Mouse (Mus musculus) retina, embryonic 14.5 days (tissue): ENCODE results near the gene Olfr1353.
"Not testable (repeated sequence)": the region's sequence is repeated elsewhere in the genome, so short reads cannot be mapped to it uniquely, and the experiment has no call there.

Source experiments
- DNase-seq: peaks from one replicate; pipeline ENCODE4 v3.0.0-alpha.2; 2015; ENCODE audit warnings: low spot score

The Olfr1353 gene

DNA sequence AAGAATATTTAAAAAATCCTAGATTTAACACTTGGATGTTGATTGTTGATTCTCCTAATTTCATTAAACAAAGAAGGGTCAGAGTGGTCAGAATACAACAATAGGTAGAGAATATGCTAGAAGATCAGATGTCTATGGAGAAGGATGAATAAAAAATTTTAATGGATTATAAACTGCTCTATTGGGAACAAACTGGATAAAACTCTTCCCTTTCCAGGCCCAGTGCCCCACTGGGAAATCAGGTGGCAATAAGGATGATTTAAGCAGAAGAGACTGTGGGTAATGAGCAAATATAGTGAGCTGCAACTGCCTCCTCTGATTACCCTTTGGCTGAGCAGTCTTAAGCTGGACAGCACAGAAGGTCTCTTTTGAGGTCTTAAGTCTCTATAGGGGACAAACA lies at the start of gene Olfr1353:
Gene Olfr1353 (plus strand): TSS at position 301 of the 400 bp plus-strand sequence.
- DNase-seq = not testable (repeated sequence)

DNA sequence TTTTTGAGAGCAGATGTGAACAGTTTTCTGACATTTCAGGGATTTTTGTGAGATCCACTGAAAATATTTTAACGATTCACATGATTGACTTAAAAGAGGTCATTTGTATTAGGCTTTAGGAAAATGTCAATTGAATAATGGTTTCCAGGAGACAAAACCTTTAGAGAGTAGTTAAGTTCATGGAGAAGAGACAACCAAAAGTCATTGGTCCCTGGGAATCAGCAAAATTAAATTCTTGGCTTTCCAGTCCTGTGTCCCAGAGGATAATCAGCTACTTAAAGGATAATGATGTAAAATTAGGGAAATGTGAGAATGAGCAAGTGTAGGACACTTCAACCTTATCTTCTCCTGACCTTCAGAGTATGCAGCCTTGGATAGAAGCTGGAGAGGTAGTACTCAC lies 12.8 kb upstream of the Olfr1353 start, which contains the start of gene Olfr8:
Gene Olfr8 (plus strand): TSS at position 301 of the 400 bp plus-strand sequence.
- DNase-seq = not testable (repeated sequence)

DNA sequence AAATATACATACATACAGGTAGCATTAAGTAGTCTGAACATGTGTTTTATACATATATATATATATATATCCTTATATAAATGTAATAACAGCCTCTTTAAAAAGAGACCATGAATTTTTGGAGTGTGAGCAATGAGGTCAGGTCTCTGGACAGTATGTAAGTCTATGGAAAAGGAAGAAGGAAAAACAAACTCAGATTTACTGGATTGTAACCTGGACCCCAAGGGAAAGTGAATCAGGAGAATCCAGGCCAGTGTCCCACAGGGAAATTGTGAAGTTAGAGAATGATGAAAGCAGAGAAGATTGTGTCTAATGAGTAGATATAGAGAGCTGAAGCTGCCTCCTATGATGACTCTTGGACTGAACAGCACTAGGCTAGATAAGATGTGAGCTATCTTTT lies 17.6 kb downstream of the Olfr1353 start, which contains the start of gene Olfr1352:
Gene Olfr1352 (plus strand): TSS at position 301 of the 400 bp plus-strand sequence.
- no peak for DNase-seq

DNA sequence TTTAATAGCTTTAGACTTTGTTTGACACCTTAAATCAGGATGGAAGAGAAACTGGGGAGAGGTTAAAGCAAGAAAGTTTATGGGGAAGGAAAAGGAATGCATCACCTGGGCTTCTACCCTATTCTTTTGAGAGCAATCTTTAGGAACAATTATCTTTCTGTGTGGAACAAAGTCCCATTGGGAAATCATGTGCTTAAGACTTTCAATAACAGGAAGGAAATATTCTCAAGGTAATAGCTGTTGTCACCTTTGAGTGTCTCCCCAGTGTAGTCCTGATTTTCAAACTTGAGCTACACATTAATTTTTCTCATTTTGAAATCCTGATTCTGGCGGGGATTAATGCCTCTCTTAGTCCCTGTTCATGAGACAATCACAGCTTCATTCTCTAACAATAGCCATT lies 49.1 kb downstream of the Olfr1353 start, which contains the start of gene Olfr1351:
Gene Olfr1351 (plus strand): TSS at position 301 of the 400 bp plus-strand sequence.
- DNase-seq = no peak
